Mouse (Mus musculus) spleen, postnatal 14 days (tissue): ENCODE measurements around the gene Zwint.

ENCODE experiments used
- DNase-seq, 2 experiments: peaks; one replicate each; pipeline ENCODE4 v3.0.0; 2021 to 2022; ENCODE audit warnings: low spot score in 2 of 2

Zwint gene

DNA sequence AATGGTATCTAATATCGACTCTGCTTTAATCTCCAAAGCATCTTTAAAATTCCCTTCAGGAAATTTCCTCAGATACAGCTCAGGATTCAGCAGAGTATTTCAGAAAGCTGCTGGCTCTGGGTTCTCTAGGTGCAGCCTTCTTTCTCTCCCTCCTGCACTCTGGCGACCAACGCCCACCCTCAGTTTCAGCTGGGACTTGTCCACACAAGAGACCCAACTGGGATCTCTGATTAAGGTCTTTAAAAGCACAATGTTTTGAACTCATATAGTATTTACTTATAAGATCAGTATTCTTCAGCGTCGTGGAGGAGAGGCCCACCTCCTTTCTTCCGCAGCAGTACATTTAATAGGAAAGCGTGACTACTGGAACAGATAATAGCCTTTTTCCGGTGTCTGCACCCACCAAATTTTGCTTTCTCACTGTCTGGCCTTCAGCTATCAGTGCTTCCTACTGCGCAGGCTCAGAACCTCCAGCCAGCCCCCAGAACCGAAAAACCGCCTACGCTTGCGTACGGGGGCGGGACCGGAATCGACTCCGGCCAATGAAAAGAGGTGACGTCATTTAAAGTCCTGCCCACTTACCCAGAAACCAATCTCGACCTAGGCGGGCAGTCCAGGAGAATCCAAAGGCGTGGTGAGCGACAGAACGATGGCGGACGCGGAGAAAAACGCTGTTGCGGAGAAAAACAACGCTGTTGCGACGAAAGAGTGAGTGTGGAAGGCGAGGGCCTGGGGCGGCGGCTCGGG, at the start of gene Zwint:
TSS of gene Zwint (plus strand) at position 576 of the 747 bp plus-strand sequence.
- peak; percentile 85 to 89 for DNase-seq

DNA sequence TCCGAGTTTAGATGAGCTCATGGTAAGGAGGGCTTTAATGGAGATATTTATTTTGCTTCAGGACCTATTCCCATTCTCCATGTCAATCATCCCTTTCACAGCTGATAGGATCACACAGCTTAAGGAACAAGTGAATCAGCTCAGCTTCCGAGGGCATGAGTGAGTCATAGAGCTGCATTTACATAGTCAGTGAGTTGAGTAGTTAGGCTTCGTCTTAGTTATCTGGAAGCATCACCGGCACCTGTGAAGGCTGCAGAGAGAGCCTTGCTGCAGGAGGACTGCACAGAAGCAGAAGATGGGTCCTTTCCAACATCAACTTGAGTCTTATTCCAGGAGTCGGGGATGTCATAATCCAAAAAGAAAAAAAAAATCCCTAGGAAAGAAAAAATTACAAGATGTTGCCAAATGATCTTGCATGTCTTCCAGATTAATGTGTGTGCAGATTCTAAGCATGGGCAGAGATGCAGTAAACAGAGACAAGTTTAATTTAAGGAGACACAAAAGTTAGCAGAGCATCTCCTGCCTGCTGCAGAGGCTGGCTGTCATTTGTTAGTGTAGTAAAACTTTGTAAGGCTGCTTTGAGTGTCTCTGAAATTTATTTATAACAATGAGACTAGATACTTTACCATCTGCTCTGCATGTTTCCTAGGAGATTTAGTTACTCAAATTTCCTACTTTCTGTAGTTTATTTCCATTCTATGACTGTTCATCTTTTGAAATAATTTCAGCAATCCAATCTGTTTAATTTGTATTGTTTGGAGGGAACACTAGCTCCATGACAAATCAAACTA, 41.3 kb upstream of the Zwint start:
- DNase-seq = no peak

DNA sequence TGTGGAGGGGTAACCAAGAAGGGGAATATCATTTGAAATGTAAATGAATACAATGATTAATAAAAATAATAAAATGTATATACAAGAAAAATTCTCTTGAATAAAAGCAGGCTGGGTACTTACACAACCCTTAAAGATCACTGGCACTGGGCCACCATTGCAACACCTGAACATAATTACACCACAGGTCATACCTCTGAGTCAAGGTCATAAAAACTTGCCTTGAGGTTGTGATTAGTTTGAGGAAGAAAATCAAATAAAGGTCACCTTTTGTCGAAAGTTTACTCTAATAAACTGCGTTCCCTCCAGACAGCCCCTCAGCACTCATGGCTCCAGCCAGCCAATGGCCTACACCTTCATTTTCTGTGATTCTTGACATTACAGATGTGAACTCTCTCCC, 38.5 kb upstream of the Zwint start:
- DNase-seq = no peak

DNA sequence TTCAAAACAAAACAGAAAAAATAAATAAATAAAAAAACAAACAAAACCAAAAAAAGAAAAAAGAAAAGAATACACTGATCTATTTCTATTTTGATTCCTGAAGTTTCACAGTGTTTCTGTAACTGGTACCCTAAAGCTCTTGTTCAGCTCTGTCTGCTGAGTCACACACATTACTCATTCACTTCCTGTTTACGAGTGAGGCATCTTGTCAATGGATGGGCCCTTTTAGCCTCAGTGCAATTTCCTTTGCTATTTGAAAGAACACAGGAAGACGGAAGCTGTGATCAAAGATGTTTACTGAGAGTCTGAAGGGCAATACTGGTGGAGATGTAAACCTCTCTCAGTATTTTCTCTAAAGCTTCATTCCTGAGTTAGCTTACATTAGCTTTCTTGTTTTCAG, 34.1 kb upstream of the Zwint start:
- DNase-seq = no peak

DNA sequence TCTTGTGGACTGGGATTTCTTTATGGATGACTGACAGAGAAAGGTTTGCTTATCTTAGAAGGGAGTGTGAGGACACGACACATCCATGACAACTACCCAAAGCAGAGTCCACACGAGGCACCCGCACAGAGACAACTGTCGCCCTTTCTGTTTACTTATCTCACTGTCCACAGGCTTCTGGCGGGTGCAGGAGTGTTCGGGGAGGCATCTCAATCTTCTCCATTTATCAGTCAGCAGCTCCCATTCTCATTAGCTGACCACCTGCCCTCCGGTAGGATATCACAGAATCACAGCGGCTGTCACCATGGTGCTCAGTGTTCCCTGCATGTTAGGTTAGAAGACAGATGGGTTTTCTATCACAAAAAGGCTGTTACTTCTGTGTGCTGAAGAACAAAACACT, 31.1 kb upstream of the Zwint start:
- DNase-seq = no peak

DNA sequence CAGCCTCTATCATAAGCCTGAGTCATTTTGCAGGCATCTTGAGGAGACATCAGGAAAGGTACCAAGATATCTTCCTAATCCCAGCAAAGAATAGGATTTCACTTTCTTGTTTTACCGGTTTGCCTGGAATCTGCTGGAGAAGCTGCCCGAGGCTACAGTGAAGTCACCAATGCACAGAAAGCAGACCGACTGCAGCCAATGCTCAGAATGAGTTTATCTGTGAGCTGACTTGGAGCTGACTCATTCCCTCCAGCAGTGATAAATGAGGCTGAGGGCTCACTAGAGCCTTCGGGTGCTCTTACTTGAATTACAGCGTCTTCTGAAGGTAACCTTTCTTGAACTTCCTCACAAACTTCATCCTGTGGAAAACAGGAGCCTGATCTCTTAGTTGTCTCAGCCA, 20.5 kb upstream of the Zwint start:
- no peak for DNase-seq

DNA sequence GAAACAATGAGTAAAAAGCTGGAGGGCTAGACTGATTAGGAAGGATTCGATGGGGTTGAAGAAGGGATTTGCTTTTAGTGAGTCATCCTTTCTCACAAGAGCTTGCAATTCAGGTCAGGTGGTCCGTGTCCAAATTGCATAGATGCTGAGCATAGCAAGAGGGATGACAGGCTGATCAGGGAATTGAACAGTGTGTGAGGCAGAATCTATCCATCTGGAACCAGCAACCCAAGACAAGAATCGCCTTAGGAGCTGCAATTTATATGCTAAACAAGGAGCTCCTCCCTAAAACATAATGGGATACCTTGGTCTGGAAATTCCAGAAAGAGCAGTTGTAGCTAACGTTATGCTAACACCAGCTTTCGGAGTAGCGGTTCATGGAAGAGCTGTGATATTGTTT, 3.8 kb upstream of the Zwint start:
- DNase-seq = no peak

DNA sequence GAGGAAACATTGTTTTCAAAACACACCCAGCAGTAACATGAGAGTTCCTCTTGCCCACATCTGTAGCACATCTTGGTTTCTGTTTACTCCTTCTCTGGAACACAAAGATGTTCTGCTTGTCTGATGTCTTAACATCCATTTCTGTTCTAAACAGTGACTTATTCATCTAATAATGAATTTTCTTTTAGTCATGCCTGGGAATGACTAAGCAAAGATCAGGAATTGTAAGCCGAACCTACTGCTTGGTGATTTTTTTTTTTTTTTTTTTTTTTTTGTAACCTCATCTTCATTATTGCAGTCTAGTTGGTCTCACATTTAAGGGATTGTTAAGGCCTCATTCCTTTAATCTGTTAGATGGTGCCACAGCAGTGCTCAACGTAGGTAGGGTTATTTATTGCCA, 848 bp upstream of the Zwint start:
- DNase-seq = no peak

DNA sequence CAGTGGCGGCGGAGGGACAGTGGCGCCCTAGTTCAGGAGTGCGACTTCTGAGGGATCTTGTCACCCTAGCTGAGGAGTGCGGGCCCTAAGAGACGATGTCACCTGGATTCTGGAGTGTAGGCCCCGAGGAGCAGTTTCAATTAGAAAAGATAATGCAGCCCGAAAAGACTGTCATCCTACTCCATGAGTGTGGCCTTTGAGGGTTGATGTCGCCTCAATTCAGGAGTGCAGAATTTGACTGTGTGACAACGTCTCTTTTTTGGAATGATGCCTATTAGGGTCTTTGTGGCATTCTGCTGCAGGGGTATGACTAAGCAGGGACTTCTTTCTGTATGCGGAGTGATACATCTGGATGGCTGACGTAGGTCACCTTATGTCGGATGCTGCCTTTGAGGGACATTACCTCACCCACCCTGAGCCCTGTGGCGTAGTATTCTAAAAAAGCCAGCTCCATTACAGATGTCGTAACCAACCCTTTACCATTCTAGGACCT, 418 bp downstream of the Zwint start:
- DNase-seq = no peak

DNA sequence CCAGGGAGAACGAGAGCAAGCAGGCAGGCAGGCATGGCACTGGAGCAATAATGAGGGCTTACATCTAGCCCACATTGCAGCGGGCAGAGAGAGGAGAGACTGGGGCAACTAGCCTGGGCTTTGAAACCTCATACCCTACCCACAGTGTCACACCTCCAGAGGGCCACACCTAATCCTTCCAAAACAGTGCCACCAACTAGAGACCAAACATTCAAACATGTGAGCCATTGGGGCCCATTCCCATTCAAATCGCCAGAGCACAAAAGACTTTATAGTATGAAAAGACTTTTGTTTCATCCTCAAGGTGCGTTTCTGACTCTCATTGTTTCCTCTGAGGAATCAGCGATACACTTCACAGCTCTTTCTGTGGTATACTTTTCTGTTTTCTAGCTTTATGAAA, 4.6 kb downstream of the Zwint start:
- no peak for DNase-seq

DNA sequence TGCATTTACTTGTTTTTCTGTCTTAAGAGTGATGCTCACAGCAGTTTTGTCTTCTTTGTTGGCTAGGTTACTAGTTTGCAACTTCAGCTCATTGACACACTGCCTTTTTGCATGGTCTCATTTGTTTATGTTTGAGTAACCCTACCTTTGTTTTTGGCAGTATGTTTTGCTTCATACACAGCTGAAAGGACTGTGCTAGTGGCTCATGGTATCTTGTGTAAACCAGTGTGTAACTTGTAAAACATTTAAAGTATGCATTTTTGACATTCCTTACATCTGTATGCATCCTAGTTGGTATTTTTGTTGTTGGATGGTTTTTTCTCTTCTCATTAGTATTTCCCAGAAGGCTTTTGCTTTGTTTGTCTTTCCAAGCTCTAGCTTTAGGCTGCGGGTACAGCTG, 5.7 kb downstream of the Zwint start:
- no peak for DNase-seq

DNA sequence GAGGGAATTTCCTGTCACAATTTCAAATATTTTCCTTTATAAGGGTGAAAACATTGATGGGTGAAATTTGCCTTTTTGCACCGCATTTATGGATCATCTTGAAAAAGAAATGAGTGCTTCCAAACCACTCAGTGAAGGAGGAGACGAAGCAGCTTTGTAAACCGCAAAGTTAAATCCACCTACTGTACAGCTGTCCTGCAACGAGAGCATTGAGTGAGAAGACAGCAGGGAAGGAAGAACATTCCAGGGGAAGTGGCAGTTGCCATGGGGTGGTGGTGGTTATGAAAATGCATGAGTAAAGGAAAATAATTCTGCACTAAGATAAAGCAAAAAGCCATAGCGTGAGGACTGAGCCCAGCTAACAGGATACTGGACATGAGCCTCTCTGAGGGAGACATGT, 13.2 kb downstream of the Zwint start:
- DNase-seq = no peak

DNA sequence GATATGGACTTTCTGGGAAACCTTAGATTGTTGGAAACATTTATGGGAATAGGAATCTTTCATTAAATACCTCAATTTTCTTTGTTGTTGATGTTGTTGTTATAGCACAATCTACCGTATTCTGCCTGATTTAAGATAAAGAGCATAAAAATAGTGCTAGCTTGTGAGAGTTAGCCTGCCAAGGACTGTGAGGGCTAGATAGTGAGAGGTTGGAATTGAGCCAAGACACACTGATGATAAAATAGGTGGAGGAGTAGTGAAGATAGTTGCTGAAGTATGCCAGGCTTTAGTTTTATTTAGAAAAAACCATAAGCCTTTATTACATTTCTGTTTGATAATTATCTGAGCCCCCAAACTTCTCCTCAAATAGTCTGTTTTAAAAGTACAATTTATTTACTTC, 14.4 kb downstream of the Zwint start:
- no peak for DNase-seq

DNA sequence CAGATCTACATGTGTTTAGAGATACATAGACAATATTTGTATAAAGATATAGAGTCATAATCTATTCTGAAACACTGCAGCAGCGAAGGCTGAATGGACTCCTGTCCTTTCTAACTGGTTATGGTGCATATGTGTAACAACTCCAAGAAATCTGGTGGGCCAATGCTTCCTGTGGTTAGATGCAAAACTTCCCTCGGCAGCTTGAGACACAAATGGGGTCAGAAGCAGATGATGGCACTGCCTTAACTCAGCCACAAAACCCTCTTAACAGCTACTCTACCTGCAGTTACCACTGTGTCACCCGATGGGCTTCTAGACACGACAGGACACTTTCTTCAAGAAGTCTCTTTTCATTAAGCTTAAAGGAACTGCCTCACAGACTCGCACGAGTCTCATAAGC, 21.3 kb downstream of the Zwint start:
- DNase-seq = no peak

DNA sequence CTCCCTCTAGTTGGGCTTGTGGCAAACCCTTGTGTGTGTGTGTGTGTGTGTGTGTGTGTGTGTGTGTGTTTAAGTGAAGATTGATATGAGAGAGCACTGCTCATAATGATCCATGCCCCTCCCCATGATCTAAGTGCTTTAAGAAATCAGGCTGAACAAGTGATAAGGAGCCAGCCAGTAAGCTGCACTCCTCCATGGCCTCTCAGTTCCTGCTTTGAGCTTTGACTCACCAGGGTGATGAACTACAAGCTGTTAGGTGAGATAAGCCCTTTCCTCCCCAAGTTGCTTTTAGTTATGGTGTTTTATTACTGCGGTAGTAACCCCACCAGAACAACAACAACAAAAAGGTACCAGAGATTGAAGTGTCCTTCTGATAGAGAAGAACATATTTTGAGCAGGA, 21.9 kb downstream of the Zwint start:
- no peak for DNase-seq

DNA sequence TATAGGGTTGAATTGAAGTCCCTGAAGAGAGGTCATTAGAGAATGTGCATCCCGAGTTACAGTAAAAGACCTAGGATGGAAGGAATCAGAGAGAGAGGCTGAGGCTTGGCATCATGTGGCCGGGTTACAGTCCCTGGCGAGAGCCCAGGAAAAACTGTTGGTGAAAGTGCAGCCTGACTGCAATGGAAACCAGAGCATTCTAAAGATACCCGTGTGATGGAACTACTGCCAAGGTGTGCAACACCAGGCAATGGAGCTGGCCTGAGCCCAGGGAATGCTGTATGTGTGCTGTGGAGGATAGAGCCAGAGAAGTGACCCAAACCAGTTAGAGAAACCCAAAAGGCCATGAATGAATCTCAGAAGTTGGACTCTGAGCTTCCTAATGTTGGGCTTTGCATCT, 24.4 kb downstream of the Zwint start:
- no peak for DNase-seq

DNA sequence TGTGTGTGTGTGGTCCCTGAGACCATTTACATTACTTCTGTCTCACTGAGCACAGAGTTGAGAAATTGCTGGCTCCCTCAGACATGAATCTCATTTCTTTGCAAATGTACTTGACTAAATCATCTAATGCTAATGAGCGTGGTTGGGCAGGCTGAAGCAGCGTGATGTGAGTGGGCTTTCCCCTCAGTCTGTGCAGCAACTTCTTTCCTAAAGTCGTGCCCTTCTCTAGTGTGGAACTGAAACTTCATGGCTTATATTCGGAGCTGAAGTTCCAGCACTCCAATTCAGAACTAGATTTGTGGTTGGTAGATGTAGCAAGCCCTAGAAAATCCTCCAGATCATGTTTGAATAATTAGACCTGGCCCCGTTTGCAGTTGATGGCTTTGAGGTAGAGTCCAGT, 46.4 kb downstream of the Zwint start:
- no peak for DNase-seq

DNA sequence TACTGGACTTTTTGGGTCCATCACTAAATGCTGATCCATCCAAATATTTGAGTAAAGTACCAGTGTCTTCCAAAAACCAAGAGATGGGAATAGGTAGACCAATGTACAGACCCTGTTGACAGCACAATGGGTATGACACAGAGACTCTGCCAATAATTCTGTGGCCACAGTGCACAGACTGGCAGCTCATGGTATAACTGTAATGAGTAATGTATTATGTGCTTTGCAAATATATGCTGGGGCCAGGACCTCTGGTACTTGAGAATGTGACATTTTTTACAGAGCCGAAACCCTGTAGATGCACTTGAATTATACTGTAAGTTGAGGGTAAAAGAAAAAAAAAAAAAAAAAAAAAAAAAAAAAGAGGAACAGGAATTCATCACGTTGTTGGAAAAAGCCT, 59.1 kb downstream of the Zwint start:
- DNase-seq = no peak
